9 mouse cellular contexts compared by ENCODE assay signal in the genomic region with DNA sequence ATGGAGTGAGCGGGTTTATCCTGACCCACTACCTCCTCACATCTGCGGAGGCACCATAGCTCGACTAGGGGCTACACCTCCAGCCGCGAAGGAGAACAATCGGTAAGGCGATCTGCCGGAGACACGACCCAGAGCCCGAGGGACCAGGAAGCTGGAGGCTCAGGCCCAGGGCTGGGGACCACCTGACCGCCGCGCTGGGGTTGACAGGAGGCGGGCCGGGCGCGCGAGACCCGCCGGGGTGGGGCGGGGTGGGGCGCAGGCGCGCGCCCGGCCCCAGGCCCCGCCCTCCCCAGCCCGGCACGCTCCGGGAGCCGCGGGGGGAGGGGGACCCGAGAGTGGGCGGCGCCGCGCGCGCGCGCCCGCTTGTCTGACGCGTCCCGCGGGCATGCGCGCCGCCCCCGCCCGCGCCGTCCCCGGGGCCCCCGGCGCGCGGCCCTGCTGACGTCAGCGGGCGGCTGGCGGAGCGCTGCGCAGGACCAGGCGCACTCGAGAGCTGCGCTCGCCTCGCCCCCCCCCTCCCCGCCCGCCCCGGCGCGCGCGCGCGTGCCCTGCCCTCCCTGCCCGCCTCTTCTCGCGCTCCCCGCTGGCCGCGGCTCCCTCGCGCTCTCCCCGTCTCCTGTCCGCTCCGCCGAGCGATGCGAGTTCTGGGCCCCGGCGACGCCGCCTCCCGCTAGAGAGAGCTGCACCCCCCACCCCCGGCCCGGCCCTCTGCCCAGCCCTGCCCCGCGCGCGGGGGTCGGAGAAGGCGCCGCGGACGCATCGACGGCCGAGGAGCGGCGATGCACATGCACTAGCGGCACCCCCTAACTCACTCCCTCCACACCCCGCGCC. TPM values are rescaled to one million over a fixed set of nuclear protein-coding genes. Genes with fewer than 3 reads are reported as not detected.
DNase-seq lines count a peak whose midpoint lies in the region; ATAC-seq lines count a peak whose summit lies in the region.
"Had no signal": no experiment of that assay in that cellular context is flagged by ENCODE, and none has a peak within 500 bp of the region (broad histone marks: within the 10 kb centered on the region; RNA-seq: fewer than 3 reads in every experiment).

No protein-coding gene starts in this region.

- DNase-seq in Muller cell, postnatal 12 days (ENCODE audit: inconsistent ontology term), result peak; percentile 95
- DNase-seq in cerebellum, adult 18-20 months, result peak; percentile 86 to 98
- DNase-seq in forelimb bud, embryonic 11.5 days (ENCODE audit: low read depth, low spot score), result peak; percentile 78
- DNase-seq in heart, postnatal 4 days, result peak; percentile 90
- DNase-seq in layer of hippocampus, adult 9-11 months, result peak; percentile 89
- DNase-seq in retina, embryonic 14.5 days (ENCODE audit: low spot score), result peak; percentile 89
- peak; percentile 62 for DNase-seq in urinary bladder, adult 2 months (ENCODE audit: low spot score)

- ATAC-seq in lung, embryonic 15.5 days (ENCODE audit: borderline replicate concordance, extremely low read depth, low FRiP score, low TSS enrichment), result peak; percentile 90

- H3K36me3 ChIP-seq in lung, embryonic 15.5 days, result no peaks in the 10 kb centered on the region

- peak overlapping the region; percentile 33; the same call in 1 of the 2 replicates for H3K27ac ChIP-seq in lung, embryonic 15.5 days
- H3K27ac ChIP-seq: macrophage had no signal

- H3K4me2 ChIP-seq in lung, embryonic 15.5 days, result peak overlapping the region; percentile 95

- no peaks in the 10 kb centered on the region for H3K9me3 ChIP-seq in lung, embryonic 15.5 days

- WGBS in lung, embryonic 15.5 days, result under 1% methylated on average over 10 of the region's 116 CpGs

- peak overlapping the region; percentile 64 for H3K4me3 ChIP-seq in lung, embryonic 15.5 days

- peaks cover 68% of the 10 kb centered on the region for H3K27me3 ChIP-seq in lung, embryonic 15.5 days

- peak overlapping the region; percentile 51 for H3K9ac ChIP-seq in lung, embryonic 15.5 days

- H3K4me1 ChIP-seq in lung, embryonic 15.5 days, result peaks cover 27% of the 10 kb centered on the region

RNA-seq across cellular contexts. Expression of a gene that starts 0.5 kb away (rescaled TPM):
- total RNA-seq in heart, postnatal 4 days (2021), result 10 to 100 TPM; 28.9 to 29.2 TPM
- 3.4 and 3.5 TPM in 2 replicates for polyA plus RNA-seq in lung, embryonic 15.5 days (2015; fragmentation: Nextera tagmentation; extraction: Ambion mirVana)
- polyA plus RNA-seq in urinary bladder, adult 2 months (2012; rRNA removed), result 45.3 and 80.5 TPM in 2 replicates
- polyA plus RNA-seq: macrophage had no signal

Comparison
In these comparisons a context has a peak if more than half of its experiments do, and no peak if none do; other contexts are left out.
1. Peak in every context shown above with its lines: DNase-seq, ATAC-seq, H3K4me3 ChIP-seq and H3K27ac ChIP-seq.
2. RNA of a gene that starts 0.5 kb away (polyA plus RNA-seq): 45.3 to 80.5 TPM in urinary bladder, adult 2 months; 3.4 to 3.5 TPM in lung, embryonic 15.5 days; every median in the first group is over 10 times any median in the second.